Mouse (Mus musculus) heart, embryonic 15.5 days (tissue): Measurements from ENCODE around the gene Abcd1. TPM values are rescaled to one million over a fixed set of nuclear protein-coding genes. Genes with fewer than 3 reads are reported as not detected.

Experiments used
- ATAC-seq: fragments of 200-750 bp; cut with Nextera tagmentation; replicated peaks from 2 replicates; pipeline ENCODE4 v1.8.0; 2017; ENCODE audit warnings: low read depth, moderate TSS enrichment; ENCODE audit not compliant: insufficient number of reproducible peaks, insufficient read depth, low FRiP score
- H3K27ac ChIP-seq: fragments of 300-500 bp; sonication (generic); 2 replicates; pipeline ENCODE4 v1.5.1; 2015; ENCODE audit warnings: mild to moderate bottlenecking, inconsistent platforms
- H3K27me3 ChIP-seq: fragments of 300-500 bp; sonication (generic); 2 replicates; pipeline ENCODE4 v1.6.1; 2015; ENCODE audit warnings: inconsistent platforms
- H3K36me3 ChIP-seq: fragments of 300-500 bp; sonication (generic); 2 replicates; pipeline ENCODE4 v1.6.1; 2015; ENCODE audit warnings: mild to moderate bottlenecking, inconsistent platforms
- H3K4me1 ChIP-seq: fragments of 300-500 bp; sonication (generic); replicated peaks from 2 replicates; pipeline ENCODE4 v1.6.1; 2015; ENCODE audit warnings: inconsistent platforms
- H3K4me2 ChIP-seq: fragments of 300-500 bp; sonication (generic); 2 replicates; pipeline ENCODE4 v1.6.1; 2015; ENCODE audit warnings: inconsistent platforms, mild to moderate bottlenecking, moderate library complexity
- H3K4me3 ChIP-seq: fragments of 300-500 bp; sonication (generic); 2 replicates; pipeline ENCODE4 v1.5.1; 2015; ENCODE audit warnings: mild to moderate bottlenecking, inconsistent platforms
- H3K9ac ChIP-seq: fragments of 300-500 bp; sonication (generic); 2 replicates; pipeline ENCODE4 v1.6.1; 2015; ENCODE audit warnings: mild to moderate bottlenecking, inconsistent platforms
- H3K9me3 ChIP-seq: fragments of 300-500 bp; sonication (generic); replicated peaks from 2 replicates; pipeline ENCODE4 v1.6.1; 2016; ENCODE audit warnings: inconsistent platforms
- WGBS: fragments of 180-500 bp; shearing (Covaris S2); methylation state at CpG from one replicate; pipeline ENCODE4 v1.1.7; 2015; ENCODE audit warnings: mixed read lengths; 5-methylcytosine and 5-hydroxymethylcytosine counted together
- polyA plus RNA-seq: library from polyadenylated mRNA; unstranded; fragments of >200 nt; fragmentation: Nextera tagmentation; extraction: Ambion mirVana; gene quantifications from 2 replicates; pipeline ENCODE4 v1.2.1, GENCODE M21; 2015

The Abcd1 gene
- 13.1 and 17.4 TPM in 2 replicates for polyA plus RNA-seq

DNA sequence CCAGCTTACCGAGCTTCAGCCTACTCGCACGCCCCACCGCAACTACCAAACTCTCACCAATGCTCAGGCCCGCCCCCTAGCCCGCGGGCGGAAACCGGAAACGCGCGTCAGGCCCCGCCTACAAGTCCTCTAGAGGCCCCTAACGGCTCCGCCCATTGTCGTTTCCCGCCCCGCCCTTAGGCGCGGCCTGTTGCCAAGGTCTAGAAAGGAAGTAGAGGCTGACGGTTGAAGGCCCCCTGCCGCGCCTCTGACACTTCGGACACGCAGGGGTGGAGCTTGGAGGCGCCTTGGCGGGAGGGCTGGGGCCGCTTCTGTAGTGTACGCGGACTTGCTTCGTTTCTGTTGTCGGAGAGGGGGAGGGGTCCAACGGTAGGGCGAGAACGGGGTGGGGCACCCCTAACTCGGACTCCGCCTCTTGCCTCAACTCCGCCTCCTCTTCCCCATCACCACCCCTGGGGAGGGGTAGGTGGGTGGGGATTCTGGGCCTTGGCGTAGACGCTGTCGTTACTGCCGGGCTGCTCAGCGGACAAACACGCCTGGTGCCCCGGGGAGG, at the start of gene Abcd1, which contains the start of gene Bcap31:
TSS of gene Abcd1 (plus strand) at position 489 of the 553 bp plus-strand sequence.
TSS of gene Bcap31 (minus strand) at position 67 of the 553 bp plus-strand sequence.
- H3K36me3 ChIP-seq, result peaks cover 6% of the 10 kb centered on the region; the same call in 1 of the 2 replicates
- ATAC-seq, result peak; percentile 91

DNA sequence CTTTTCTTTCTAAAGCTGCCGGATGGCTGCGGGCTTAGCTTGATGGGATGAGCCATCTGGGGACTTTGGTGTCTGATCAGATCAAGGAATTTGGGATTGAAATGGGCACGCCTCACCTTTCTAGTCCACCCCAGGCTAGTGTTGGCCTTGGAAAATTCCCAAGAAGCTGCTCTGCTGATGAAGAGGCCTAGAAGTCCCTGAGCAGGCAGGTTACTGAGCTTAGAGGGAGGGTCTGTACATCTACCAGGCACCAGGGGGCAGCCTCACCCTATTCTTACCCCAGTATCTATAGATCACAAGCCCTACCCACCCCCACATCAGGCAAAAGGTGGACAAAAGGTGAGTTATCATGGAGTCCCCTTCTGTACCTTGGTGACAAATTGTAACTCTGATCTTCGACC, 44.4 kb upstream of the Abcd1 start:
- H3K4me2 ChIP-seq, result no peak overlapping the region
- H3K4me1 ChIP-seq, result peaks cover 11% of the 10 kb centered on the region
- no peak overlapping the region for H3K9ac ChIP-seq
- 55% methylated on average over 4 of the region's 4 CpGs for WGBS
- H3K9me3 ChIP-seq, result no peaks in the 10 kb centered on the region
- no peaks in the 10 kb centered on the region for H3K27me3 ChIP-seq
- H3K4me3 ChIP-seq, result peak overlapping the region; percentile 67; the same call in 1 of the 2 replicates
- no peak overlapping the region for H3K27ac ChIP-seq
- peaks cover 5% of the 10 kb centered on the region; the same call in 1 of the 2 replicates for H3K36me3 ChIP-seq
- ATAC-seq, result 0 out of 2 replicates have a peak, but pooled peaks have one; percentile 17

More for the DNA sequence above, at the start of gene Abcd1, which contains the start of gene Bcap31:
- peak within 1 kb of the TSS; percentile 59 for H3K4me3 ChIP-seq
- H3K4me2 ChIP-seq, result peak within 1 kb of the TSS; percentile 73
- peak within 1 kb of the TSS; percentile 87 for H3K27ac ChIP-seq
- H3K9me3 ChIP-seq, result no peaks in the 10 kb centered on the region
- WGBS, result 12% methylated on average over 44 of the region's 45 CpGs
- H3K27me3 ChIP-seq, result no peaks in the 10 kb centered on the region
- H3K4me1 ChIP-seq, result peaks cover 37% of the 10 kb centered on the region
- peak within 1 kb of the TSS; percentile 60 for H3K9ac ChIP-seq

DNA sequence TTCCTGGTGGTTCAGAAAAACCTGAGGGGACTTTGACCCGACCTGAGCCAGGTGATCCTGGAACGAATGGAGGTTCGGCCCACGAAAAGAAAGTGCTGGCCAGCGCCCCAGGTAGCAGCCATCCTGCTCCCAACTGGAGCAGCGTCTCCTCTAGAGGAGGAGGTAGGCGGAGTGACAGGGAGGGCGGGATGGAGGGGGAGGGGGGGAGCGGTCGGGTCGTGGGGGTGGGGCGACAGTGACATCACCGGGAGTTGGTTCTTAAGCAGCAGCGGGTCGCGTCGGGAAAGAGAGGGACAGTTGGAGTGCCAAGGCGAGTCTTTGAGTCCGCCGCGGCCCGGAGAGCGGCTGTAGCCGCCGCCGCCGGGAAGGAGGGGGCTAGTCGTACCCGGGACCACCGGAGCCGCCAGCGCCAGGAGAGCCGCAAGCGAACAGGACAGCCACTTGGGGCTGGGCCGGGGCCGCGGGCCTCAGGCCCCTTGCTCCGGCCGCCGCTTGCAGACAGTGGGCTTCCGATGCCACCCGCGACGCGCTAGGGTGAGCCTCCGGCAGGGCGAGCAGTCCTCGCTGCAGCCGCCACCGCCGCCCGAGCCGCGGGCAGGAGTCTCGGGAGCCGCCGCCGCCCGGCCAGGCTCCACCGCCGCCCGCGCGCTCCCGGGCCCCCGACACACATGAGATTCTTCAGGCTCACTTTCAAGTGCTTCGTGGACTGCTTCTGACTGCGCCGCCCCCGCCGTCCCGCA, 43.3 kb upstream of the Abcd1 start, which contains the start of gene Slc6a8:
TSS of gene Slc6a8 (plus strand) at position 272 of the 740 bp plus-strand sequence.
- peak within 1 kb of the TSS; percentile 78 for H3K9ac ChIP-seq
- peak within 1 kb of the TSS; percentile 85 for H3K27ac ChIP-seq
- peak; percentile 74 for ATAC-seq
- H3K9me3 ChIP-seq, result no peaks in the 10 kb centered on the region
- no peaks in the 10 kb centered on the region for H3K27me3 ChIP-seq
- 9% methylated on average over 63 of the region's 72 CpGs for WGBS
- peaks cover 11% of the 10 kb centered on the region for H3K4me1 ChIP-seq
- H3K4me3 ChIP-seq, result peak within 1 kb of the TSS; percentile 67
- H3K4me2 ChIP-seq, result peak within 1 kb of the TSS; percentile 63
- peaks cover 6% of the 10 kb centered on the region; the same call in 1 of the 2 replicates for H3K36me3 ChIP-seq

DNA sequence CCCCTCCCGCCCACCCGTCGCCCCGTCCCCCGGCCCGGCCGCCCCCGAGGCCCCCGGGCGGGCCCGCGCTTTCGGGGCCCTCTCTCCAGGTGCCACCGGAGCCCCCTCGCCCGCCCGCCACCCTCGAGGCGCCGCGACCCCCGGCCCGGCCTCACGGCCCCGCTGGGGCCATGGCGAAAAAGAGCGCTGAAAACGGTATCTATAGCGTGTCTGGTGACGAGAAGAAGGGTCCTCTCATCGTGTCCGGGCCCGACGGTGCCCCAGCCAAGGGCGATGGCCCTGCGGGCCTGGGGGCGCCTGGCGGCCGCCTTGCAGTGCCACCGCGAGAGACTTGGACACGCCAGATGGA, 42.8 kb upstream of the Abcd1 start:
- 16% methylated on average over 35 of the region's 42 CpGs for WGBS
- peak overlapping the region; percentile 67 for H3K4me3 ChIP-seq
- peak overlapping the region; percentile 78 for H3K9ac ChIP-seq
- peaks cover 11% of the 10 kb centered on the region for H3K4me1 ChIP-seq
- H3K9me3 ChIP-seq, result no peaks in the 10 kb centered on the region
- H3K36me3 ChIP-seq, result peaks cover 6% of the 10 kb centered on the region; the same call in 1 of the 2 replicates
- 0 out of 2 replicates have a peak, but pooled peaks have one; percentile 8 for ATAC-seq
- peak overlapping the region; percentile 63 for H3K4me2 ChIP-seq
- H3K27ac ChIP-seq, result peak overlapping the region; percentile 85
- H3K27me3 ChIP-seq, result no peaks in the 10 kb centered on the region

DNA sequence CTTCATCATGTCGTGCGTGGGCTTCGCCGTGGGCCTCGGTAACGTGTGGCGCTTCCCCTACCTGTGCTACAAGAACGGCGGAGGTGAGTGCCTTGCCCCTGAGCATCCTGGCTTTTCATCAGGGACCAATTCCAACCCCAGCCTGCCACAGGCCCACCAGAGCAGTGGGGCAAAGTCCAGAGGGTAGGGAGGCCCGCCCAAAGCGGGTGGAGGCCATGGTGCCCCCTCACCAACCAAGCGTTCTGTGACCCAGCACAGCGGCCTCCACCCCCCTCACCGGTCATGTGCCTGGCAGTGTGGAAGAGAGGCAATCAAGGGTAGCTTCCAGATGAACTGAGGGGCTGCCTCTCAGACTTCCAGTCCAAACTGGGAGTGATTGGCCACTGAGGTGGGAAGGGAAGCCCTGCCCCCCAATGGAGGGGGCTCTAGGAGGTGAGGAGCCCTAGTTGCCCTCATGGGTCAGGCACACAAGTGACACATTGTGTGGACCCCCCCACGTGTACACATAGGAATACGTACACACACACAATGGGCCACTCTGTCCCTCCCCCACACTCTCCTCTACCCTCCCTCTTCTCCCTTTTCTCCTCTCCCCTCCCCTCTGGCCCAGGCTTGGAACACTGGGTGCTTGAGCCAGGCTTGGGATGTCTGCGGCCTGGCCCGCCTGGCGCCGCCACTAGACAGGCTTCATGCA, 42.3 kb upstream of the Abcd1 start:
- Histone ChIP-seq H3K9ac (peak overlapping the region; percentile 78), H3K27ac (peak overlapping the region; percentile 85)
- WGBS, result 16% methylated on average over 20 of the region's 20 CpGs

DNA sequence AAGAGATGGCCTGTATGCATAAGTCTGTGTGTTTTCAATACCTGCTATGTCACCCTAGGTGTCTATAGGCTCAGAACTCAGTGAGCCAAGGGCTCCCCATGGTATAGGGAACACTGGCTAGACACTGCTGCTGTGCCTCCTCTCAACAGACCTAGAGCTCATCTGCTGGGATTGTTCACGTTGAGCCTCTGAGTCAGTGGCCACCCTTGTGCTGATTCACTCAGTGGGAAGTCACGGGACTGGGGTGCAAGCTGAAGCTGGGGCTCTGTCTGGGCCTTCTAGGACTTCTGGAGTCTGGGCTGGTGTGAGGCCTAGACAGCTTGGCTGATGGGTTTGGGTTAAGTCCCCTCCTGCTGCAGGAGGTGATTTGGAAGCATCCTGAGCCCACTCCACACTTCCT, 41.2 kb upstream of the Abcd1 start:
- no peaks in the 10 kb centered on the region for H3K9me3 ChIP-seq
- peak overlapping the region; percentile 67 for H3K4me3 ChIP-seq
- peaks cover 6% of the 10 kb centered on the region; the same call in 1 of the 2 replicates for H3K36me3 ChIP-seq
- no peak overlapping the region for H3K9ac ChIP-seq
- 62% methylated on average over 2 of the region's 2 CpGs for WGBS
- H3K4me2 ChIP-seq, result peak overlapping the region; percentile 63
- no peaks in the 10 kb centered on the region for H3K27me3 ChIP-seq
- no peak overlapping the region for H3K27ac ChIP-seq
- ATAC-seq, result no peak
- H3K4me1 ChIP-seq, result peaks cover 11% of the 10 kb centered on the region

More for the DNA sequence above, 42.3 kb upstream of the Abcd1 start:
- Histone ChIP-seq H3K4me3 (peak overlapping the region; percentile 67), H3K27me3 (no peaks in the 10 kb centered on the region), H3K9me3 (no peaks in the 10 kb centered on the region), H3K4me2 (peak overlapping the region; percentile 63), H3K4me1 (peaks cover 11% of the 10 kb centered on the region), H3K36me3 (peaks cover 6% of the 10 kb centered on the region; the same call in 1 of the 2 replicates)
- ATAC-seq, result peak; percentile 16

DNA sequence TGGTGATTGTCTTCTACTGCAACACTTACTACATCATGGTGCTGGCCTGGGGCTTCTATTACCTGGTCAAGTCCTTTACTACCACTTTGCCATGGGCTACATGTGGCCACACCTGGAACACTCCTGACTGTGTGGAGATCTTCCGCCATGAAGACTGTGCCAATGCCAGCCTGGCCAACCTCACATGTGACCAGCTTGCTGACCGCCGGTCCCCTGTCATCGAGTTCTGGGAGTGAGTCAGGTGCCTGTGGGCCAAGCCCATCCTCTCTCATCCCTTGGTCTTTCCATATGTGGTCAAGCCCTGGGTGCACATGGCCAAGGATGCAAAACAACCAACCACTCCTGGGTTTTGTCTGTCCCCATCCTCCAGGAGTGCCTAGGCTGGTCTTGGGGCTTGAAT, 39.7 kb upstream of the Abcd1 start:
- Histone ChIP-seq H3K36me3 (peaks cover 18% of the 10 kb centered on the region; the same call in 1 of the 2 replicates), H3K9ac (no peak overlapping the region), H3K4me3 (no peak overlapping the region), H3K27ac (no peak overlapping the region), H3K4me1 (peaks cover 11% of the 10 kb centered on the region), H3K27me3 (no peaks in the 10 kb centered on the region), H3K4me2 (no peak overlapping the region), H3K9me3 (no peaks in the 10 kb centered on the region)
- WGBS, result 94% methylated on average over 4 of the region's 4 CpGs
- no peak for ATAC-seq

DNA sequence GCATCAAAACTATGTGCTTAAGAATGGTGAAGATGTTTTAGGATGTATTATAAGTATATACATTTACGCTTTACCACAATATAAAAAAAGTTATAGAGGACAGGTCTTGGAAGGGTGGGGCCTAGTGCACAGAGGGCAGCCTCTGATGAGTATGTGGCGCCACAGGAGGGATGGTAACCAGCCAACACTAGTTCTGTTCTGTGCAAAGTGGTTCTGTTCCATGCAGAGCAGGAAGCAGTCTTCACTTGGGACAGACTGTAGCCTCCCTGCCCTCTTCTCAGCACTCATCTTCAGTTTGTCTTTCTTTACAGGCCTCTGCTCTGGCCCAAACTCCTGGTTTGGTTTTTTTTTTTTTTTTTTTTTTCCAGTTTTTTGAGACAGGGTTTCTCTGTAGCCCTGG, 32.2 kb upstream of the Abcd1 start:
- H3K9me3 ChIP-seq, result no peaks in the 10 kb centered on the region
- ATAC-seq, result no peak
- no peak overlapping the region for H3K27ac ChIP-seq
- H3K36me3 ChIP-seq, result peaks cover 32% of the 10 kb centered on the region
- WGBS, result 84% methylated on average over 2 of the region's 2 CpGs
- H3K4me3 ChIP-seq, result no peak overlapping the region
- H3K9ac ChIP-seq, result no peak overlapping the region
- H3K27me3 ChIP-seq, result no peaks in the 10 kb centered on the region
- H3K4me2 ChIP-seq, result no peak overlapping the region
- peaks cover 2% of the 10 kb centered on the region; the same call in 1 of the 2 replicates for H3K4me1 ChIP-seq

DNA sequence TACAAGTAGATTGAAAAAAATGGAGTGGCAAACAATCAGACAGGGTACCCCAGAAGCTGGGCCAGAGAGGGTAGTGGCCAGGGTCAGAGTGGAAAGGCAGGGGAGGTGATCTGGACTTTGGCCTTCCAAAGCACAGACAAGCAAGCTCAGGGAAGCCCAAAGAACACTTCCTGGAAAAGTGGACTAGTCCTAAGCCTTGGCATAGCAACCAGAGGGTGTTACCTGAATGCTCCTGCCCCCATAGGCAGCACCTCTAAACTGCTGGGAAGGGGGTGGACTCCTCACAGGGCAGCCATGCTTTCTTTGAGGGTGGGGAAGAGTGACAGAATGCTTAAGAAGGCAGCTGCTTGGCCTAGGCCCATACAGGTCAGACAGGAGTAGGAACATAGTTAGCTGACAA, 31.4 kb upstream of the Abcd1 start:
- Histone ChIP-seq H3K9ac (no peak overlapping the region), H3K4me2 (no peak overlapping the region), H3K4me1 (peaks cover 2% of the 10 kb centered on the region; the same call in 1 of the 2 replicates), H3K27me3 (no peaks in the 10 kb centered on the region), H3K27ac (peak overlapping the region; percentile 79), H3K4me3 (no peak overlapping the region), H3K36me3 (peaks cover 32% of the 10 kb centered on the region), H3K9me3 (no peaks in the 10 kb centered on the region)
- ATAC-seq, result no peak

DNA sequence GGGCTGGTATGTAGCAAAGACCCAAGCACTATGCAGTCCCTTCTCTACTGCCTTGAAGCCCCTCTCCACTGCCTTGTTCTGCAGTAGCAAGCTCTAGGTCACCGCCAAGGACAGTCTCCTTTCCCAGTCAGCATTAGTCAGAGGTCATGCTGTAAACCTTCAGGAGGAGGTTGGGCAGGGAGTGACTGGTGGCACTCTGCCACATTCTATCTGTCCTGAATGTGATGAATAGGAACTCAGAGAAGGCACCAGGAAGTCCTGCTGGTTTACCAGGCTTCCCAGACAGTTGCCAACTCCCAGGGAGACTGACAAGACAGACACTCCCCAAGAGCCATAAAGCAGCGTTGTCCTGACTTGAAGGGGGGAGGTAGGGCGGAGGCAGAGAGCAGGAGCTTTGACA, 30.8 kb upstream of the Abcd1 start:
- H3K27ac ChIP-seq, result peak overlapping the region; percentile 79
- no peak overlapping the region for H3K9ac ChIP-seq
- no peaks in the 10 kb centered on the region for H3K9me3 ChIP-seq
- WGBS, result 52% methylated on average over 3 of the region's 3 CpGs
- H3K27me3 ChIP-seq, result no peaks in the 10 kb centered on the region
- H3K4me1 ChIP-seq, result peaks cover 2% of the 10 kb centered on the region; the same call in 1 of the 2 replicates
- peaks cover 28% of the 10 kb centered on the region for H3K36me3 ChIP-seq
- peak; percentile 72; the same call in 1 of the 2 replicates for ATAC-seq
- no peak overlapping the region for H3K4me2 ChIP-seq
- no peak overlapping the region for H3K4me3 ChIP-seq
